ENCODE assay signal across 15 mouse cellular contexts in genomic region chr8:107451414-107452066, GRCm38 (mm10).
"Had no signal": no experiment of that assay in that cellular context is flagged by ENCODE, and none has a peak within 500 bp of the region (broad histone marks: within the 10 kb centered on the region; RNA-seq: fewer than 3 reads in every experiment).

No protein-coding gene starts in this region.

- H3K36me3 ChIP-seq: midbrain, embryonic 15.5 days had no signal

- H3K27ac ChIP-seq: kidney, embryonic 15.5 days; left cerebral cortex, adult 2 months; liver, embryonic 13.5 days; midbrain, embryonic 10.5 days; midbrain, embryonic 15.5 days; neural tube, embryonic 13.5 days had no signal

- DNase-seq: kidney, adult 8-10 months; kidney, postnatal 10 days; kidney, postnatal 36 days; layer of hippocampus, postnatal 36 days; liver, embryonic 13.5 days; lung, adult 2 months; thymus, adult 2 months; thymus, postnatal 14 days; thymus, postnatal 4 days had no signal

- H3K4me2 ChIP-seq: kidney, embryonic 15.5 days; liver, embryonic 13.5 days; midbrain, embryonic 15.5 days; neural tube, embryonic 13.5 days had no signal

- H3K4me1 ChIP-seq: midbrain, embryonic 15.5 days had no signal

- H3K27me3 ChIP-seq: kidney, embryonic 15.5 days; liver, embryonic 13.5 days; megakaryocyte, embryonic 14.5 days; midbrain, embryonic 15.5 days; neural tube, embryonic 13.5 days had no signal

- ATAC-seq: midbrain, embryonic 15.5 days had no signal

- H3K4me3 ChIP-seq: kidney, embryonic 15.5 days; left cerebral cortex, adult 2 months; liver, embryonic 13.5 days; megakaryocyte, embryonic 14.5 days; midbrain, embryonic 10.5 days; midbrain, embryonic 15.5 days; neural tube, embryonic 13.5 days had no signal

- H3K9ac ChIP-seq: kidney, embryonic 15.5 days; liver, embryonic 13.5 days; midbrain, embryonic 15.5 days; neural tube, embryonic 13.5 days had no signal

- H3K9me3 ChIP-seq: kidney, embryonic 15.5 days; liver, embryonic 13.5 days; megakaryocyte, embryonic 14.5 days; midbrain, embryonic 10.5 days; midbrain, embryonic 15.5 days; neural tube, embryonic 13.5 days had no signal
